Mouse (Mus musculus) megakaryocyte, adult 5-6 weeks (primary cell): ENCODE measurements around the gene D10Jhu81e. TPM values are rescaled to one million over a fixed set of nuclear protein-coding genes. Genes with fewer than 3 reads are reported as not detected.
"Not testable (repeated sequence)": the region's sequence is repeated elsewhere in the genome, so short reads cannot be mapped to it uniquely, and the experiment has no call there.

Source experiments
- ATAC-seq: 2 replicates; pipeline ENCODE4 v1.8.0; 2016; ENCODE audit warnings: mild to moderate bottlenecking, inconsistent platforms; ENCODE audit not compliant: poor library complexity, severe bottlenecking
- total RNA-seq, 2 experiments: library from RNA; stranded (forward) in 1 of 2; stranded (reverse) in 1 of 2; fragments of 153-499, 151-499 nt in 1 of 2; fragments of 221-1000, 200-1000 nt in 1 of 2; gene quantifications; 2 replicates each; pipeline versions ENCODE4 v1.2.3 to v1.2.4; 2015 to 2017

The D10Jhu81e gene
- 22.7 and 25.3 TPM in 2 replicates for total RNA-seq (2015)
- 57.6 and 69.2 TPM in 2 replicates for total RNA-seq (2017)

GRCm38 (mm10) chr10:78169281-78170042 lies at the start of gene D10Jhu81e:
Gene D10Jhu81e, minus strand, starts transcription at chr10:78169782.
- peak; percentile 93 for ATAC-seq

GRCm38 (mm10) chr10:78218576-78218975 lies 49.0 kb upstream of the D10Jhu81e start:
- no peak for ATAC-seq

- 0 out of 2 replicates have a peak, but pooled peaks have one; percentile 18 for ATAC-seq
Measured at GRCm38 (mm10) chr10:78216376-78217083, 46.9 kb upstream of the D10Jhu81e start.

- ATAC-seq, result no peak
Measured at GRCm38 (mm10) chr10:78214371-78214770, 44.8 kb upstream of the D10Jhu81e start.

- no peak for ATAC-seq
Measured at GRCm38 (mm10) chr10:78211311-78211710, 41.7 kb upstream of the D10Jhu81e start.

GRCm38 (mm10) chr10:78201182-78201581 lies 31.6 kb upstream of the D10Jhu81e start:
- no peak for ATAC-seq

- ATAC-seq, result no peak
Measured at GRCm38 (mm10) chr10:78192933-78193332, 23.4 kb upstream of the D10Jhu81e start.

GRCm38 (mm10) chr10:78186076-78186475 lies 16.5 kb upstream of the D10Jhu81e start:
- ATAC-seq, result not testable (repeated sequence)

- ATAC-seq, result peak; percentile 23; the same call in 1 of the 2 replicates
Measured at GRCm38 (mm10) chr10:78185381-78185725, 15.8 kb upstream of the D10Jhu81e start.

GRCm38 (mm10) chr10:78184531-78185380 lies 15.2 kb upstream of the D10Jhu81e start, which contains the start of gene Pwp2:
Gene Pwp2, minus strand, starts transcription at chr10:78185149.
- ATAC-seq, result peak; percentile 95

- no peak for ATAC-seq
Measured at GRCm38 (mm10) chr10:78183577-78183976, 14.0 kb upstream of the D10Jhu81e start.

GRCm38 (mm10) chr10:78182321-78182720 lies 12.7 kb upstream of the D10Jhu81e start:
- no peak for ATAC-seq

GRCm38 (mm10) chr10:78174474-78174873 lies 4.9 kb upstream of the D10Jhu81e start:
- ATAC-seq, result no peak

GRCm38 (mm10) chr10:78171581-78171980 lies 2.0 kb upstream of the D10Jhu81e start:
- ATAC-seq, result no peak

GRCm38 (mm10) chr10:78171057-78171456 lies 1.5 kb upstream of the D10Jhu81e start:
- ATAC-seq, result no peak

- ATAC-seq, result no peak
Measured at GRCm38 (mm10) chr10:78170445-78170844, 863 bp upstream of the D10Jhu81e start.

- ATAC-seq, result no peak
Measured at GRCm38 (mm10) chr10:78168792-78169191, 790 bp downstream of the D10Jhu81e start.

GRCm38 (mm10) chr10:78167775-78168174 lies 1.8 kb downstream of the D10Jhu81e start:
- ATAC-seq, result no peak

GRCm38 (mm10) chr10:78167333-78167732 lies 2.2 kb downstream of the D10Jhu81e start:
- ATAC-seq, result no peak

- no peak for ATAC-seq
Measured at GRCm38 (mm10) chr10:78165256-78166005, 4.2 kb downstream of the D10Jhu81e start.
